Mouse (Mus musculus) neural tube, embryonic 10.5 days (tissue): ENCODE results near the gene Lrrc38.

Source experiments
- DNase-seq: peaks from one replicate; pipeline ENCODE4 v3.0.0-alpha.2; 2017; ENCODE audit warnings: low spot score; ENCODE audit errors: extremely low spot score

Gene Lrrc38

DNA sequence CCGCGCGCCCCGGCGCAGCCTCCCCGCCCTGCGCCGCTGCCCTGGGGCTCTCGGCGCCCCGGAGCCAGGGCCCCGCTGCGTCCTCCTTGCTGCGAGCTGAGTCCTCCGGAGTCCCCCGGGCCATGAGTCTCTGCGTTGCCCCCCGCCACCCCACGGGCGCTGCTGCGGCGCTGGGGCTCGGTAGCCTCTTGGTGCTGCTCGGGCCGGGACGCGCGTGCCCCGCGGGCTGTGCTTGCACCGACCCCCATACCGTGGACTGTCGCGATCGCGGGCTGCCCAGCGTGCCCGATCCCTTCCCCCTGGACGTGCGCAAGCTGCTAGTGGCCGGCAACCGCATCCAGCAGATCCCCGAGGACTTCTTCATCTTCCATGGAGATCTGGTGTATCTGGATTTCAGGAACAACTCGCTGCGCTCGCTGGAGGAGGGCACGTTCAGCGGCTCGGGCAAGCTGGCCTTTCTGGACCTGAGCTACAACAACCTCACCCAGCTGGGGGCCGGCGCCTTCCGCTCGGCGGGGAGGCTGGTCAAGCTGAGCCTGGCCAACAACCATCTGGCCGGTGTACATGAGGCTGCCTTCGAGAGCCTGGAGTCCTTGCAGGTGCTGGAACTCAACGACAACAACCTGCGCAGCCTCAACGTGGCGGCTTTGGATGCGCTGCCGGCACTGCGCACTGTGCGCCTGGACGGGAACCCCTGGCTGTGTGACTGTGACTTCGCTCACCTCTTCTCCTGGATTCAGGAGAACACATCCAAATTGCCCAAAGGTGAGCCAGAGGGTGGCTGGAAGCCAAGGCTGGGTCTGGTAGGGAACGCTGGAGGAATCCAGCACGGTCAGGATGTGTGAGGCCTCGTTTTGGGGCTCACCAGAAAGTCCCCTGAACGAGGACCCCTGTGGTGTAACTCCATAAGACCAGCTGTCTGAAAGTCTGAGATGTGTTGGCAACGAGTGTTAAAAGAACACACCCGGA, 774 bp downstream of the Lrrc38 start:
- DNase-seq: peak; percentile 61

DNA sequence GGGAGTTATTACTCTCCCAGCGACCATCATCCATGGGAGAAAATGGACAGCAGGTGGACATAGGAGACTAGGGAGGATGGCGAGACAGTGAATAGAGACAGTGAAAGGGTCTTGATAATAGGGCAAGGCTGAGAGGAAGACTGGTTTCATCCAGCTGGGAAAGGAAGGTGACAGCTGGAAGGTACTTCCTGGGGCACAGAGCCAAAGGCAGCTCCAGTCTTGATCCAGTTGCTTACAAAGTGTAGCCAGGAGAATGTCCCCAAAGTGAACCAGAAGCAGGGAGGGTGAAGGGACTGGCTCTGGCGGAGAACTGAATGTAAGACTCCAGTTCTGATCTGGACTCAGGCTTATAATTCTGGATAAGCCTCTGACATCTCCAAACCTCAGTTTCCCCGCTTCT, 2.7 kb downstream of the Lrrc38 start:
- no peak for DNase-seq

GRCm38 (mm10) chr4:143361520-143361919, 12.0 kb downstream of the Lrrc38 start:
- no peak for DNase-seq

GRCm38 (mm10) chr4:143366415-143367041, 17.0 kb downstream of the Lrrc38 start:
- no peak for DNase-seq

GRCm38 (mm10) chr4:143379480-143379879, 29.9 kb downstream of the Lrrc38 start:
- DNase-seq: no peak

GRCm38 (mm10) chr4:143379931-143380715, 30.6 kb downstream of the Lrrc38 start:
- peak; percentile 59 for DNase-seq

DNA sequence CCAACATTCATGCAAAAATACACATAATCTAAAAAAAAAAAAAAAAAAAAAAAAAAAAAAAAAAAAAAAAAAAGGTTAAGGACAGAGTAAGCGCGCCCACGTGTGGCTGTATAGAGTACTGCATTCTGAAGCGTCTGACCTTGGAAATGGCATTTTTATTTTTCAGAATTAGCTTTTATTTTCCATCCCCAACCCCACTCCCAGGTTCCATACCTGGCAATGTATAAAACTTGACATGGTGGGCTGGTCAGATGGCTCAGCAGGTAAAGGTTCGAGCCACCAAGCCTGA, 31.1 kb downstream of the Lrrc38 start:
- DNase-seq: peak; percentile 37

- DNase-seq: no peak
Observed at GRCm38 (mm10) chr4:143382163-143382562, 32.6 kb downstream of the Lrrc38 start.

DNA sequence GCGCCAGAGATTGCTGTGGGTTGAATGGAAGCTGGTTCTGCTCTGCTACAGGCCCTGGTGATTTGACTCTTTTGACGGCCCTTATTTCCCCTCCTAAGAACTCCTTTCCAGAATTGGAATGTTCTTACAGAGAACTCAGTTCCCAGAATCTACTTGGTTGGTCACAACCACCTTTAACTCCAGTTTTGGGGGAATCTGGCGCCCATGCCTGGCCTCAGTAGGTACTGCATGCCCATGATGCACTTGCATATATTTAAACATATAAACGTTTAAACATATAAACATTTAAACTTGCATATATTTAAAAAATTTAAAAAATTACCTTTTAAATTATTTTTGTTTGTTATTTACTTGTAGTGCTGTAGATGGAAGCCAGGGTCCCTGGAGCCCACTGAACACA, 34.1 kb downstream of the Lrrc38 start:
- DNase-seq: no peak

DNA sequence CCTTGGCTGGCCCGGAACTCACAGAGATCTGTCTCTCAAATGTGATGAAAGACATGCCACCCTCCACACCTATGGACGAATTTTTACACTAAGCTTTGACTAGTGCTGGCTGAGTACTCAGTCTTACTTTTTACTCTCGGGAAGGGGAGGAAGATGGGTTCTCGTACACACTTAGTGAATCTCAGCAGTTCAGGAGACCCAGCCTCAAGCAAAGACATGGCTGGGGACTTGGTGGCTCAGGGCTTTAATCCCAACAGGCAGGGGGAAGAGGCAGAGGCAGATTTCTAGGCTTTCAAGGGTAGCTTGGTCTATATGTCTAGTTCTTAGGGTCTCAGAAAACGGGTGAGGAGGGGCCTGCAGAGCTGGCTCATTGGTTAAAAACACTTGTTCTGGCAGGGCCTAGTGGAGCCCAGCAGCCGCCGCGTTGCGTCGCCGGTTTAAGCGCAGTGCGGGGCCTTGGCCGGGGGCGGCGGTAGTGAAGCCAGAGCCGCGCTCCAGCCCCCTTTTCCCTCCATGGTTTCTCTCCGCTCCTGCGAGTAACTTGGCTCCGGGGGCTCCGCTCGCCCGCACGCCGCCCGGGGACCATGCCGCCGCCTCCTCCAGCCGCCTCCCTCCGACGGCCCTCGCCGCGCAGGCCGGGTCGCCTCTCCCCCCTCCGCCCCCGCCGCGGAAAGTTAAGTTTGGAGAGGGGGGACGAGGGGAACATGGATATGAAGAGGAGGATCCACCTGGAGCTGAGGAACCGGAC, 39.6 kb downstream of the Lrrc38 start:
- peak; percentile 78 for DNase-seq

- no peak for DNase-seq
Observed at GRCm38 (mm10) chr4:143394181-143394580, 44.6 kb downstream of the Lrrc38 start, which contains the start of gene Pramel1. Pramel1 (plus strand) TSS chr4:143394428.

GRCm38 (mm10) chr4:143411566-143412218, 62.1 kb downstream of the Lrrc38 start:
- no peak for DNase-seq

- peak; percentile 89 for DNase-seq
Observed at GRCm38 (mm10) chr4:143412219-143413092, 62.9 kb downstream of the Lrrc38 start, which contains the start of gene Pramef8. Pramef8 (plus strand) TSS chr4:143412426.

GRCm38 (mm10) chr4:143413621-143414020, 64.1 kb downstream of the Lrrc38 start:
- no peak for DNase-seq

- no peak for DNase-seq
Observed at GRCm38 (mm10) chr4:143414121-143414520, 64.6 kb downstream of the Lrrc38 start.
